Mouse (Mus musculus): ENCODE measurements around the gene Ero1lb. TPM values are rescaled to one million over a fixed set of nuclear protein-coding genes. Genes with fewer than 3 reads are reported as not detected.
"Not testable (repeated sequence)": the region's sequence is repeated elsewhere in the genome, so short reads cannot be mapped to it uniquely, and the experiment has no call there.

Ero1lb gene
- polyA plus RNA-seq, 1 experiment from 2014 or later: 5.3 TPM

DNA sequence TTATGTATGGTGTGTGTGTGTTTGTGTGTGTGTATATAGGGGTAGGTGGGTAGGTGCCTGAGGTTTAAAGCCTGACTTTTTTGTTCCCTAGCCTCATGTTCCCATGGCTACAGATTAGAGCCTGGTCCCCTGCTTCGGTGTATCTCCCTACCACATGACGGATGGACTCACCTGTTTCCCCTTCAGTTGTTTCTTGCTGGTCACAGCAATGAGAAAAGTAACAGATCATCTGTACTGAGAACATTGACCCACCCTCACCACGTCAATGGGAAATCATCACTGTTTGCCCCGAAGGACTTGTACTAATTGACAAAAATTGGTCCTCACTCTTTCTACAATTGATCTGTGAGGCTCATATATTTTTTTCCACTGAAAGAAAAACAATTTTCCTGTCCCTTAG, 3.4 kb upstream of the Ero1lb start:
- Histone ChIP-seq H3K4me1 (ENCODE audit: control insufficient read depth, insufficient read depth, low read length) (no peaks in the 10 kb centered on the region), H3K27ac (replicated peaks; ENCODE audit: low read depth, low read length) (no peak overlapping the region), H3K36me3 (ENCODE audit: control insufficient read depth, insufficient read depth, low read length) (no peaks in the 10 kb centered on the region), H3K27me3 (replicated peaks; ENCODE audit: control insufficient read depth, insufficient read depth, low read length) (0 out of 2 replicates have a peak, but pooled peaks cover 3% of the 10 kb centered on the region), H3K9ac (ENCODE audit: low read depth, low read length) (no peak overlapping the region), H3K9me3 (ENCODE audit: control insufficient read depth, low read length) (no peaks in the 10 kb centered on the region), H3K4me3 (ENCODE audit: low read depth, low read length) (no peak overlapping the region), H3K4me2 (ENCODE audit: low read depth, low read length) (no peak overlapping the region)
- ATAC-seq (ENCODE audit: low read depth) (no peak), DNase-seq (ENCODE audit: low spot score) (no peak)
- WGBS: 76% methylated on average over 4 of the region's 4 CpGs

DNA sequence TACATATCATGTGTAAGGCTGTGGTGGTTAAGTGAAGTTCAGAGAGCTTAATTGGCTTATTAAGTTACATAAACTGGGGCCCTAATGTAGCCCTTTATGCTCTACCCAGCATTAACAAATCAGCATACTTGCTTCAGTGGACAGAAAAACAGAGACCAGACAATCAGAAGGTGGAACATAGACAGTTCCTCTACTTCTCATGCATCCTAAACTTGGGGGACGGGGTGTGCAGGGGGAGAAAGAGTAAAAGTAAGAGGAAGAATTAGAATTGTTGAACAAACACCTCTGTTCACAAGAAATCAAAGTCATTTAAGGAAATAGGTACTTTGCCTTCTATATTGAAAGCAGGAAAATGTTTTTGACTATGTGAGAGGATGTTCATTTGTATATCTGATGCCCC, 2.3 kb downstream of the Ero1lb start:
- Histone ChIP-seq H3K4me1 (ENCODE audit: control insufficient read depth, insufficient read depth, low read length) (no peaks in the 10 kb centered on the region), H3K36me3 (ENCODE audit: control insufficient read depth, insufficient read depth, low read length) (no peaks in the 10 kb centered on the region), H3K27me3 (replicated peaks; ENCODE audit: control insufficient read depth, insufficient read depth, low read length) (0 out of 2 replicates have a peak, but pooled peaks cover 3% of the 10 kb centered on the region), H3K9ac (ENCODE audit: low read depth, low read length) (no peak overlapping the region), H3K4me3 (ENCODE audit: low read depth, low read length) (no peak overlapping the region), H3K4me2 (ENCODE audit: low read depth, low read length) (no peak overlapping the region), H3K27ac (replicated peaks; ENCODE audit: low read depth, low read length) (no peak overlapping the region), H3K9me3 (ENCODE audit: control insufficient read depth, low read length) (no peaks in the 10 kb centered on the region)
- DNase-seq (ENCODE audit: low spot score) (no peak), ATAC-seq (ENCODE audit: low read depth) (no peak)
- WGBS: 75% methylated on average over 1 of the region's 1 CpGs

- H3K4me3 ChIP-seq (ENCODE audit: low read depth, low read length): no peak overlapping the region
- ATAC-seq (ENCODE audit: low read depth): no peak
- 0 out of 2 replicates have a peak, but pooled peaks cover 3% of the 10 kb centered on the region for H3K27me3 ChIP-seq (replicated peaks; ENCODE audit: control insufficient read depth, insufficient read depth, low read length)
- no peaks in the 10 kb centered on the region for H3K4me1 ChIP-seq (ENCODE audit: control insufficient read depth, insufficient read depth, low read length)
- DNase-seq (ENCODE audit: low spot score): no peak
- no peak overlapping the region for H3K9ac ChIP-seq (ENCODE audit: low read depth, low read length)
- no peak overlapping the region for H3K4me2 ChIP-seq (ENCODE audit: low read depth, low read length)
- H3K9me3 ChIP-seq (ENCODE audit: control insufficient read depth, low read length): no peaks in the 10 kb centered on the region
- H3K36me3 ChIP-seq (ENCODE audit: control insufficient read depth, insufficient read depth, low read length): no peaks in the 10 kb centered on the region
- WGBS: 69% methylated on average over 9 of the region's 9 CpGs
- H3K27ac ChIP-seq (replicated peaks; ENCODE audit: low read depth, low read length): no peak overlapping the region
Measured at GRCm38 (mm10) chr13:12568597-12569469, 3.2 kb downstream of the Ero1lb start.

GRCm38 (mm10) chr13:12569741-12570140, 4.1 kb downstream of the Ero1lb start:
- WGBS: 79% methylated on average over 7 of the region's 7 CpGs
- ATAC-seq (ENCODE audit: low read depth): no peak
- H3K9ac ChIP-seq (ENCODE audit: low read depth, low read length): no peak overlapping the region

GRCm38 (mm10) chr13:12574979-12575536, 9.4 kb downstream of the Ero1lb start:
- WGBS: 86% methylated on average over 9 of the region's 9 CpGs
- no peak overlapping the region for H3K4me3 ChIP-seq (ENCODE audit: low read depth, low read length)
- ATAC-seq (ENCODE audit: low read depth) (no peak), DNase-seq (ENCODE audit: low spot score) (no peak)
- no peak overlapping the region for H3K9ac ChIP-seq (ENCODE audit: low read depth, low read length)
- H3K4me1 ChIP-seq (ENCODE audit: control insufficient read depth, insufficient read depth, low read length): no peaks in the 10 kb centered on the region
- H3K27ac ChIP-seq (replicated peaks; ENCODE audit: low read depth, low read length): no peak overlapping the region
- H3K4me2 ChIP-seq (ENCODE audit: low read depth, low read length): no peak overlapping the region
- no peaks in the 10 kb centered on the region for H3K9me3 ChIP-seq (ENCODE audit: control insufficient read depth, low read length)
- H3K27me3 ChIP-seq (replicated peaks; ENCODE audit: control insufficient read depth, insufficient read depth, low read length): no peaks in the 10 kb centered on the region
- H3K36me3 ChIP-seq (ENCODE audit: control insufficient read depth, insufficient read depth, low read length): no peaks in the 10 kb centered on the region

More at GRCm38 (mm10) chr13:12569741-12570140, 4.1 kb downstream of the Ero1lb start:
- Histone ChIP-seq H3K4me2 (ENCODE audit: low read depth, low read length) (no peak overlapping the region), H3K4me1 (ENCODE audit: control insufficient read depth, insufficient read depth, low read length) (no peaks in the 10 kb centered on the region), H3K9me3 (ENCODE audit: control insufficient read depth, low read length) (no peaks in the 10 kb centered on the region), H3K36me3 (ENCODE audit: control insufficient read depth, insufficient read depth, low read length) (no peaks in the 10 kb centered on the region), H3K4me3 (ENCODE audit: low read depth, low read length) (no peak overlapping the region), H3K27me3 (replicated peaks; ENCODE audit: control insufficient read depth, insufficient read depth, low read length) (0 out of 2 replicates have a peak, but pooled peaks cover 3% of the 10 kb centered on the region), H3K27ac (replicated peaks; ENCODE audit: low read depth, low read length) (no peak overlapping the region)
- DNase-seq (ENCODE audit: low spot score): no peak

DNA sequence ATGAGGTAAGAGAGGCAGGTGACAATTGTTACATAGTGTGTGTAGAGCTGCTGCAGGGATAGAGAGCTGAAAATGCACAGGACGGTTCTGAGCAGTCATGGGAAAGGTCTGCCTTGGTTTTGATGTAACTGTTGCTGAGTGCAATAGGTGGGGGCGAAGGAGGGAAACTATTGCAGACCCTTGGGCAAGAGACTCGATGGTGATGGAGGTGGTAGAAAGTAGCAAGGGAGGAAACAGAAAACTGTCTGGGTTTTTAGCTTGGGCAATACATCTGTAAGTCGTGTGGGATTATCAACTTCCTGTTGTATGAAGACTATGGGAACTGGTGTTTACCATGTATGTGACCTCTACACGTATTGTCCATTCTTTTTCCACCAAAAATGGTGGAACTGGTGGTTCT, 12.5 kb downstream of the Ero1lb start:
- 83% methylated on average over 5 of the region's 5 CpGs for WGBS
- DNase-seq (ENCODE audit: low spot score): no peak
- Histone ChIP-seq H3K4me2 (ENCODE audit: low read depth, low read length) (no peak overlapping the region), H3K9me3 (ENCODE audit: control insufficient read depth, low read length) (no peaks in the 10 kb centered on the region), H3K27ac (replicated peaks; ENCODE audit: low read depth, low read length) (no peak overlapping the region), H3K36me3 (ENCODE audit: control insufficient read depth, insufficient read depth, low read length) (no peaks in the 10 kb centered on the region), H3K27me3 (replicated peaks; ENCODE audit: control insufficient read depth, insufficient read depth, low read length) (no peaks in the 10 kb centered on the region), H3K4me1 (ENCODE audit: control insufficient read depth, insufficient read depth, low read length) (no peaks in the 10 kb centered on the region), H3K9ac (ENCODE audit: low read depth, low read length) (no peak overlapping the region), H3K4me3 (ENCODE audit: low read depth, low read length) (no peak overlapping the region)
- ATAC-seq (ENCODE audit: low read depth): no peak

GRCm38 (mm10) chr13:12589003-12589402, 23.3 kb downstream of the Ero1lb start:
- no peak overlapping the region for H3K27ac ChIP-seq (replicated peaks; ENCODE audit: low read depth, low read length)
- ATAC-seq (ENCODE audit: low read depth) (no peak), DNase-seq (ENCODE audit: low spot score) (peak; percentile 29)
- no peak overlapping the region for H3K4me3 ChIP-seq (ENCODE audit: low read depth, low read length)
- WGBS: 4% methylated on average over 3 of the region's 3 CpGs
- H3K36me3 ChIP-seq (ENCODE audit: control insufficient read depth, insufficient read depth, low read length): no peaks in the 10 kb centered on the region
- H3K4me1 ChIP-seq (ENCODE audit: control insufficient read depth, insufficient read depth, low read length): no peaks in the 10 kb centered on the region
- no peaks in the 10 kb centered on the region for H3K9me3 ChIP-seq (ENCODE audit: control insufficient read depth, low read length)
- H3K4me2 ChIP-seq (ENCODE audit: low read depth, low read length): no peak overlapping the region
- H3K9ac ChIP-seq (ENCODE audit: low read depth, low read length): no peak overlapping the region
- no peaks in the 10 kb centered on the region for H3K27me3 ChIP-seq (replicated peaks; ENCODE audit: control insufficient read depth, insufficient read depth, low read length)

GRCm38 (mm10) chr13:12597075-12597474, 31.4 kb downstream of the Ero1lb start:
- WGBS: 86% methylated on average over 2 of the region's 4 CpGs
- H3K9ac ChIP-seq (ENCODE audit: low read depth, low read length); H3K4me3 ChIP-seq (ENCODE audit: low read depth, low read length); H3K4me1 ChIP-seq (ENCODE audit: control insufficient read depth, insufficient read depth, low read length); ATAC-seq (ENCODE audit: low read depth); H3K9me3 ChIP-seq (ENCODE audit: control insufficient read depth, low read length); H3K27me3 ChIP-seq (replicated peaks; ENCODE audit: control insufficient read depth, insufficient read depth, low read length); DNase-seq (ENCODE audit: low spot score); H3K27ac ChIP-seq (replicated peaks; ENCODE audit: low read depth, low read length); H3K36me3 ChIP-seq (ENCODE audit: control insufficient read depth, insufficient read depth, low read length); H3K4me2 ChIP-seq (ENCODE audit: low read depth, low read length): not testable (repeated sequence)
